Mouse (Mus musculus) stomach, postnatal 0 days (tissue): ENCODE results near the gene Atp2b2. TPM values are rescaled to one million over a fixed set of nuclear protein-coding genes. Genes with fewer than 3 reads are reported as not detected.

ENCODE experiments used
- ATAC-seq: fragments of 200-750 bp; cut with Nextera tagmentation; 2 replicates; pipeline ENCODE4 v1.8.0; 2017; ENCODE audit not compliant: low FRiP score, low TSS enrichment
- DNase-seq: peaks from one replicate; pipeline ENCODE4 v3.0.0-alpha.2; 2016; ENCODE audit warnings: low spot score
- H3K27ac ChIP-seq: fragments of 300-500 bp; sonication (generic); replicated peaks from 2 replicates; pipeline ENCODE4 v1.5.1; 2014; ENCODE audit warnings: mild to moderate bottlenecking, control low read depth
- H3K27me3 ChIP-seq: fragments of 300-500 bp; sonication (generic); 2 replicates; pipeline ENCODE4 v1.6.1; 2014; ENCODE audit warnings: low read length; ENCODE audit not compliant: control insufficient read depth, insufficient read depth
- H3K36me3 ChIP-seq: fragments of 300-500 bp; sonication (generic); 2 replicates; pipeline ENCODE4 v1.6.1; 2014; ENCODE audit warnings: low read length, mixed read lengths; ENCODE audit not compliant: control insufficient read depth, insufficient read depth
- H3K4me1 ChIP-seq: fragments of 300-500 bp; sonication (generic); replicated peaks from 2 replicates; pipeline ENCODE4 v1.6.1; 2014; ENCODE audit warnings: antibody characterized with exemption; ENCODE audit not compliant: control insufficient read depth, insufficient read depth
- H3K4me2 ChIP-seq: fragments of 300-500 bp; sonication (generic); replicated peaks from 2 replicates; pipeline ENCODE4 v1.6.1; 2014; ENCODE audit warnings: low read depth, mild to moderate bottlenecking, control low read depth, moderate library complexity
- H3K4me3 ChIP-seq: fragments of 300-500 bp; sonication (generic); 2 replicates; pipeline ENCODE4 v1.5.1; 2014; ENCODE audit warnings: low read depth, low read length, control low read depth
- H3K9ac ChIP-seq: fragments of 300-500 bp; sonication (generic); 2 replicates; pipeline ENCODE4 v1.6.1; 2014; ENCODE audit warnings: mild to moderate bottlenecking, low read length, control low read depth, mixed read lengths
- H3K9me3 ChIP-seq: fragments of 300-500 bp; sonication (generic); 2 replicates; pipeline ENCODE4 v1.6.1; 2016; ENCODE audit warnings: low read length; ENCODE audit not compliant: control insufficient read depth
- CTCF ChIP-seq: IDR thresholded peaks from 2 replicates; pipeline ENCODE4 v1.5.1; 2016; ENCODE audit warnings: antibody characterized with exemption, low read depth, mild to moderate bottlenecking, moderate library complexity
- EP300 ChIP-seq: optimal IDR thresholded peaks from 2 replicates; pipeline ENCODE3; 2016; ENCODE audit warnings: antibody characterized with exemption
- WGBS: fragments of 180-500 bp; shearing (Covaris S2); extraction: QIAGEN DNeasy Blood & Tissue Kit; methylation state at CpG from one replicate; pipeline ENCODE4 v1.1.7; 2014; 5-methylcytosine and 5-hydroxymethylcytosine counted together
- polyA plus RNA-seq: library from polyadenylated mRNA; unstranded; fragments of >200 nt; fragmentation: Nextera tagmentation; extraction: Ambion mirVana; gene quantifications from 2 replicates; pipeline ENCODE4 v1.2.1, GENCODE M21; 2015

Atp2b2 gene
- polyA plus RNA-seq, 1 experiment from 2014 or later = 0.33 TPM

DNA sequence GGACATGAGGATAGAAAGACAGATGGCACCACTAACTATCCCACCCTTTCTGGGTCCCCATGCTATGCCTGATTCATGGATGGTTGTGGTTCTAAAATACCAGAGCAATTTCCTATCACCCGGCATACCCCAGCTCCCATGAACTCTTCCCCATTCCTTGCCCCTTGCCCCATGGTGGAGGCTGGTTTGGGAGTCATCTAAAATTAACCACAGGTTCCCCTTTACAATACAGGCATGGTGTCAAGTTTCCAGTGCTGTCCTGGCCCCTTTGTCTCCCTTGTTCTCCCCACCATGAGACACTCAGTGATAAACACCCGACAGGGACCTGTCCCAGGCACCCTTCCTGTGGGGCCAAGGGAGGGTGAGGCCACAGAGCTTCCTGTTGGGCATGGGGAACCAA lies 204.7 kb downstream of the Atp2b2 start:
- H3K4me2 ChIP-seq = no peak overlapping the region
- H3K4me3 ChIP-seq = no peak overlapping the region
- no peak overlapping the region for H3K27ac ChIP-seq
- 63% methylated on average over 2 of the region's 2 CpGs for WGBS
- H3K36me3 ChIP-seq = no peaks in the 10 kb centered on the region
- no peaks in the 10 kb centered on the region for H3K9me3 ChIP-seq
- DNase-seq = no peak
- no peak for ATAC-seq
- H3K9ac ChIP-seq = no peak overlapping the region
- H3K4me1 ChIP-seq = no peaks in the 10 kb centered on the region
- H3K27me3 ChIP-seq = no peaks in the 10 kb centered on the region
- TF ChIP-seq EP300 (no peak), CTCF (no peak)

DNA sequence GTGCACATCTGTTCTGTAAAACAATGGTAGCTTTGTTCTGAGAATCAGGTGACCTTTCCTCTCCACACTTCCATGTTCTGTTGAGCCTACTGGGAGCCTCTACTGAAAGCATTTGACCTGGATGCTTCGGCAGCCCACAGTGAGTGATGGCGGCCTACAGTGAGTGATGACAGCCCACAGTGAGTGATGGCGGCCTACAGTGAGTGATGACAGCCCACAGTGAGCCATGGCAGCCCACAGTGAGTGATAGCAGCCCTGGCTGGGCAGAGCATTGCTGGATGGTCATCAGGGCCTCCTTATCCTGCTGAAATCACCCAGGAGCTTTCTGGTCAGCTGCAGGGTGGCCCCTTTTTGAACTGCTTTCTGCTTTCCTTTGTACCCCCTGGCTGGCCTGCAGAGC lies 205.9 kb downstream of the Atp2b2 start:
- Histone ChIP-seq H3K9me3 (no peaks in the 10 kb centered on the region), H3K4me2 (no peak overlapping the region), H3K27ac (no peak overlapping the region), H3K27me3 (no peaks in the 10 kb centered on the region), H3K4me1 (no peaks in the 10 kb centered on the region), H3K36me3 (no peaks in the 10 kb centered on the region), H3K4me3 (no peak overlapping the region), H3K9ac (no peak overlapping the region)
- 46% methylated on average over 3 of the region's 3 CpGs for WGBS
- no peak for ATAC-seq
- DNase-seq = no peak
- TF ChIP-seq CTCF = no peak
- no peak for TF ChIP-seq EP300

DNA sequence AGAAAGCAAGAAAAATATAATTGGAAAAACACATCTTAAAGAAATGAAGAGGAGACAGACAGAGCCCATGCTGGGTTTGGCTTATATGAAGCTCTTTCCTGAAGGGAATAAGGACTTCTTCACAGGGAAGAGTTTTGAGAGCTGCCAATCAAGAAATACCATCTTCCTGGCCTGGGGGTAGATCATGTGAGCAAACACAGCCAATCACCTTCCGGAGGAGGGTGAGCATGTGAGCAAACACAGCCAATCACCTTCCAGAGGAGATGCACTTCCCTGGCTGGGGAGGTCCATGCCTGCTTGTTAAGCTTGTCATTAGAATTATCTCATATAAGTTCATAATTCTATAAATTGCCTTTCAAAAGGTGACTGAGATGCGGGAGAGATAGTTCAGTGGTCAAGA lies 211.9 kb downstream of the Atp2b2 start:
- 89% methylated on average over 2 of the region's 2 CpGs for whole genome bisulfite sequencing
- TF ChIP-seq EP300 (no peak), CTCF (no peak)
- Histone ChIP-seq H3K9me3 (no peaks in the 10 kb centered on the region), H3K4me3 (no peak overlapping the region), H3K27me3 (no peaks in the 10 kb centered on the region), H3K36me3 (no peaks in the 10 kb centered on the region), H3K4me1 (no peaks in the 10 kb centered on the region), H3K27ac (no peak overlapping the region), H3K4me2 (no peak overlapping the region), H3K9ac (no peak overlapping the region)
- DNase-seq (no peak), ATAC-seq (no peak)

DNA sequence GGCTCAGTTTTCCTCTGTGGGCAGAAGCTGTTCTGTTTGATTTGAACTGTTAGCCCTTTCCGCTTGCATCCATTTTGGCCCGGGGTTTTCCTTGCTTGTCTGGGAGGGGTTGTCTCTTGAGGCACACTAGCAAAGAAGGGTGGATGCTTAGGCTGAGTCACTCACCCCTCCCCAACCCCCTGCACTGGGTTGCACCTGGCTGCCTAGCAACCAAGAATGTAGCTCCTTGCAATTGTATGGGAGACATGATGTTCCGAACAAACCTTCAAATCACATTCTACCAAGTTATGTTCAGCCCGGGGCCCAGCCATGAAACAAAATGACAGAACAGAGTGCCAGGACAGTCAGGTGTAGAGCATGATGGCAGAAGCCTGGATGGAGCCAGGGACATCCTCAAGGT lies 215.1 kb downstream of the Atp2b2 start:
- Histone ChIP-seq H3K27me3 (no peaks in the 10 kb centered on the region), H3K9ac (no peak overlapping the region), H3K36me3 (no peaks in the 10 kb centered on the region), H3K4me3 (no peak overlapping the region), H3K9me3 (no peaks in the 10 kb centered on the region), H3K4me1 (no peaks in the 10 kb centered on the region), H3K4me2 (no peak overlapping the region), H3K27ac (no peak overlapping the region)
- TF ChIP-seq CTCF (no peak), EP300 (no peak)
- ATAC-seq (no peak), DNase-seq (no peak)
- 59% methylated on average over 4 of the region's 4 CpGs for WGBS

DNA sequence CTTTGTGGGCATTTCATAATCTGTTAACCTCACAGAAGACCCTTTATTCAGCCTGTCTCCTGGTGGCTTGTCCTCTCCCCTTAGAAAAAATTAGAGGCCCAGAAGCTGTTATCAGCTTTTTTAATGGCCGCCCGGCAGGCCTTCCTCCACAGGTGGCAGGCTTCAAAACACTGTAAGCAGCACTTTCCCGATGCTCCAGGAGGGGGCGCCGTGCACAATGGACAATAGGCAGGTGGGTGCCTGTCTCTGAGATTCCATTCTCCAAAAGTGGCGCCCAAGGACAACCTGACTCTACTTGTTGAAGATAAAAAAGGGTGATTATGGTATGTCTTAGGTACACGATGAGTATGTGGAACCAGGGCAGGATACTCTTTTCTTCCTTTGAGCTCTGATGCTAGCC lies 220.0 kb downstream of the Atp2b2 start:
- Histone ChIP-seq H3K9ac (no peak overlapping the region), H3K9me3 (no peaks in the 10 kb centered on the region), H3K4me1 (no peaks in the 10 kb centered on the region), H3K36me3 (no peaks in the 10 kb centered on the region), H3K27ac (no peak overlapping the region), H3K4me2 (no peak overlapping the region), H3K27me3 (no peaks in the 10 kb centered on the region), H3K4me3 (no peak overlapping the region)
- WGBS = 33% methylated on average over 7 of the region's 7 CpGs
- ATAC-seq = no peak
- TF ChIP-seq EP300 = no peak
- peak; percentile 66 for TF ChIP-seq CTCF
- peak; percentile 47 for DNase-seq

DNA sequence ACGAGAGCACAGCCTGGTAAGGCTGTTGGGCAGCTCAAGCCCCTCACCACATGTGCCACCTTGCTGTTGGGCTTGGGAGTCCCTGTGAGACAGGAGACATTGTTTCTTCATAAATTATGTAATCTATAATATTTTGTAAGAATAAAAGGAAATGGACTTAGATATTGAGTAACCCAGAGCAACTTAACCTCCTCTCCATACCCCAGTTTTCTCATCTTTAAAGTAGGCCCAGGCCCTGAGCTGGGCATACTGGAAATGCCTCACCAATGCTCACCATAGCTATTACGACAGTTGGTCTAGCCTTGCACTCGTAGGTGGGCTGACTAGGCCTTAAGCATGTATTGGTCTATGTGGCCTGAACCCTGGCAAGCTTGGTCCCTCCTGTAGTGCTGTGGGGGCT lies 225.7 kb downstream of the Atp2b2 start:
- TF ChIP-seq EP300 = no peak
- no peak for TF ChIP-seq CTCF
- no peak for ATAC-seq
- no peak for DNase-seq
- no peaks in the 10 kb centered on the region for H3K9me3 ChIP-seq
- H3K36me3 ChIP-seq = no peaks in the 10 kb centered on the region
- no peak overlapping the region for H3K9ac ChIP-seq
- no peaks in the 10 kb centered on the region for H3K4me1 ChIP-seq
- WGBS = 87% methylated on average over 3 of the region's 3 CpGs
- H3K27me3 ChIP-seq = no peaks in the 10 kb centered on the region
- no peak overlapping the region for H3K27ac ChIP-seq
- no peak overlapping the region for H3K4me2 ChIP-seq
- no peak overlapping the region for H3K4me3 ChIP-seq
